Mouse (Mus musculus): ENCODE data around the gene Bdh2.

GRCm38 (mm10) chr3:135347739-135348264, 66.8 kb downstream of the Bdh2 start, which contains the start of gene Slc9b1:
- TF ChIP-seq POLR2A (IDR thresholded peaks at IDR 0.05; ENCODE audit: control insufficient read depth, extremely low read depth, insufficient read depth, low read length, poor library complexity): no peak
- no peak for TF ChIP-seq CTCF (IDR thresholded peaks at IDR 0.05; ENCODE audit: borderline replicate concordance, control insufficient read depth, extremely low read depth, insufficient read depth, low read length, poor library complexity)
